Mouse (Mus musculus): Measurements from ENCODE around the gene Fgfr2. TPM values are rescaled to one million over a fixed set of nuclear protein-coding genes. Genes with fewer than 3 reads are reported as not detected.

The Fgfr2 gene
- total RNA-seq, 2 experiments from 2014 or later: 47.6 to 49.5 TPM

DNA sequence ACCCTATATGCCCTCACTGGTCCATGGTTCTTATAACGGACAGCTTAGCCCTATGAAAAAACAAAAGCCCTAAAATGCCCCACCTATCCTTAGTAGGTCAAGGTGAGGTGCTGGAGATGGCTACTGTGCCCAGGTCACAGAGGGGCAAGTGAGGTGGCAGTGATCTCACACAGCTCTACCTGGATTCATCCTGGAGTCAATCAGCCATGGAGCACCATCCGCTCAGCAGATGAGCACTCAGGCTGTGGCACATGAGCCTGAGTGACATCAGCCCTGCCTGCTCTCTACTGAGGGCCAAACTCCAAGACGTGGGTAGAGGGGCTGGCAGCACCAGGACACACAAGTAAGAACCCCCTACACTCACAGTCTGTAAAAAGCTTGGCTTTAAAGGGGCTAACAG lies 121.8 kb downstream of the Fgfr2 start:
- peak overlapping the region; percentile 83 for H3K27ac ChIP-seq
- TF ChIP-seq CTCF (conservative IDR thresholded peaks at IDR 0.05): no peak
- H3K4me3 ChIP-seq: no peak overlapping the region
- DNase-seq (ENCODE audit: low spot score in 2 of 2): no peak

DNA sequence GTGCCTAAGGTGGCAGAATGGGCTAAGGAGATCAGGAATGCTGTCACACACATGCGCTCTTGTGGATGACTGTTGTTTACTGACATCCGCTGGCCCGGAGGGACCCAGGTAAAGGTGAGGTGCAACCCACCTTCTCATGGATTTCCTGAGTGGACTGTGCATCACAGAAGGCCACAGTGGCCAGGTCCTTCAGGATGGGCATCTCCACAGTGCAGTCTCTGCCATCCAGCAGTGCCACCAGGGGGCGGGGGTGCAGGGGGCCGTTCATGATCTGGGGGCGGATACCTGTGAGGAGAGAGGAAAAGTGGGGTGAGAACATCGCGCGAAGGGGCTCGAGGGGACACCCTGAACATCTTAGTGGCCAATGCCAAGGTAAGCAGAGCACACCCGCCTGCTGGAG lies 124.1 kb downstream of the Fgfr2 start:
- DNase-seq (ENCODE audit: low spot score in 2 of 2): no peak
- Histone ChIP-seq H3K27ac (no peak overlapping the region), H3K4me3 (no peak overlapping the region)
- no peak for TF ChIP-seq CTCF (conservative IDR thresholded peaks at IDR 0.05)

DNA sequence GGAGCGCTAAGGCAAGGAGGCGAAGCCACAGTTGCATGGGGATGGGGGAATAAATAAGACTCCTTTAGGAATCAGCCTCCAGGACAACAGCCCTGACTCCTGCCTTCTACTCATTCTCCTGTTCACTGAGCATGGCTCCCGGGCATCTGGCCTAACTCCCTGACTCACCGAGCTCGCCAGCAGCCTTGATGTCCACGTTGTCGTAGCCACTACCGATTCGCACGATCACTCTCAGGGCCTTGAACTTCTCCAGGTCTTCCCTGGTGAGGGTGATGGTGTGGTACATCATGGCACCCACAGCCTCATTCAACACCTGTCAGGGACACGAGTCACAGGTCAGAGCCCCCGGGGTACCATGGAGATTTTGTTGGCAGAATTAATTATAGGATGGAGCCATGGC lies 124.5 kb downstream of the Fgfr2 start:
- Histone ChIP-seq H3K4me3 (no peak overlapping the region), H3K27ac (no peak overlapping the region)
- no peak for TF ChIP-seq CTCF (conservative IDR thresholded peaks at IDR 0.05)
- no peak for DNase-seq (ENCODE audit: low spot score in 2 of 2)

DNA sequence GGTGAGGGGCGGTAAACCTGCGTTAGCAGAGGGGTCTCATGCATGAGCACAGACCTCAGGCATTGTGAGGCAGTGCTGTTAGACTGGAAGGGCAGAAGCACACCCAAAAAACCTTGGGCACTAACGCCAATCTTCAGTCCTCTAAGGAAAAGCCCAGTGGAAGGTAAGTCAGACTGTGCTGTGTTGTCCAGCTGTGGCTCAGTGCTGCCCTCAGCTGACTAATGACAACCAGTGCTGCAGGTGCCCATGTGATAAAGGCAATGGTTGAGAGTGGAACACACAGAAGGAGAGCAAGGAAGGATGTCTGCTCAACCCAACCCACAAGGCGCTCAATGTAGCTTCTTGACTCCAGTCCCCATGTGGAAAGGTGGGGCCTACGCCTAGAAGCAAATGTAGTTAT lies 126.8 kb downstream of the Fgfr2 start:
- Histone ChIP-seq H3K4me3 (no peak overlapping the region), H3K27ac (peak overlapping the region; percentile 61)
- peak; percentile 78 for TF ChIP-seq CTCF (conservative IDR thresholded peaks at IDR 0.05)
- no peak for DNase-seq (ENCODE audit: low spot score in 2 of 2)

DNA sequence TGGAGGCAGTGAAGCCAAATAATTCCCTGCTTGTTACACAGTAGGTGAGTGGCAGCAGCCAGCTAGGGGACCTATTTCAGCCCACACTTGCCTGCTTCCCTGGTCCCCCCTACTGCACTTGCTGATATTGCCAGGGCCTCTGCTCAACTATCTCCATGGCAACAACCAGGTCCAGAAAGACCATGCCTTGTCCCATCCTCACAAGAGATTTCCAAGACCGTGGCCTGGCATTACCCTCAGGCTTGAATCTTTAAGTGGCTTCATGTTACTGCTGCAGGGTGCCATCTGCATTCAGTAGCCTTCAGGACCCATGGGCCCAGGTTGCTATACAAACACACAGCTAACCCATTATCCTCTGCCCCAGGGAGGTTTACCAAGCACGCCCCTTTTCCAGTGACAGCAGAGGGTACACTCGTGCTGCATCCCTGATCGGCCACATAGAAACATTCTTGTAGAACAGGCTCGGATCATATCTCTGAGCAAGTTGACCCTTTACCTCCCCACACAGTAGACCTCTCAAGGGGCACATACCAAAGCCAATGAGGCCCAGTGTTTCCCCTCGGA lies 128.4 kb downstream of the Fgfr2 start:
- Histone ChIP-seq H3K4me3 (no peak overlapping the region), H3K27ac (peak overlapping the region; percentile 61; the same call in 1 of the 2 replicates)
- no peak for DNase-seq (ENCODE audit: low spot score in 2 of 2)
- no peak for TF ChIP-seq CTCF (conservative IDR thresholded peaks at IDR 0.05)

DNA sequence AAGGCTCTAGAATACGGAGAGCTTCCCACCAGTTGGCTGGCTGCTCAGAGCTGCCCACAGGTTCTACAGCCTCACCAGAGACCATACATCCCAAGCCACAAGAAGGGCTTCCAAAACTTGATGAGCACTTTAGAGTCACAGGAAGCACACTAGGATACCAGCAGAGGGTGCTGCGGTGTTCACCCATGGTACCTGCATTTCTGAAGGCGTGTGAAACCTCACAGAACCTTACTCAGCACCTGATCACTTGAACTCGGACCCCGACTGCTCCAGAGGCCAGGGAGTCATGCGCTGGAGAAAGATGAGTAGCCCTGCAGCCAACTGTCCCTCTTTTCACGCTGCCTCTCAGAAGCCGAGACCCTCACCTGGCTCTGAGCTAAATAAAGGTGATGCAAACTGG lies 129.0 kb downstream of the Fgfr2 start:
- no peak for DNase-seq (ENCODE audit: low spot score in 2 of 2)
- Histone ChIP-seq H3K27ac (no peak overlapping the region), H3K4me3 (no peak overlapping the region)
- peak; percentile 66 for TF ChIP-seq CTCF (conservative IDR thresholded peaks at IDR 0.05)

DNA sequence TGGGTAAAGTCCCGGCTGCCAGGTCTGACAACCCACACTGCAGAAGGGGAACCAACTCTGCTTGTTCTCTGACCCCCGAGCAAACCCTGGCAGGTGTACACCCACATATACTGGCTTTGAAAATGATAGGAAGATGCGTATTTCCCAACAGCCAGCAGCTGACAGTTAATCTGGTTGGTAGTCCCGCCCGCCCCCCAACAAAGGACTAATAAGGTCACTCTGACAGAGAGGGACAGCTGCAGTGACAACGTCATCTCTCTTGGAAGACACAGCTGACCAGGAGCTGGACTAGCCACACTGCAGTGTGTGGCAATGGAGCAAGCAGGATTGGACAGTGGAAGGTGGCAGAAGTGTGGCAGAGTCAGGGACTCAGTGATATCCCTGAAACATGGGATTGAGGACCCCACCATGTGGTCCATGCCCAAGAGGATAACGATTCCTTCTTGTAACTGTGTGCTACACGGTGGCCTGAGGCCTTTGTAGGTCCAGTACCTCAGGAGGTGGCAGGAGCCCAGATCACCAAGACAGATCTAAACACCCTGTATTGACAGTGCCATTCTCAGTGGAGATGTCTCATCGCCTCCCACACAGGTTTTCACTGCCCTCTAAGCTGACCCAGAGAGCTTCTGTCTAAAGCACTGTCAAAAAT lies 130.1 kb downstream of the Fgfr2 start:
- TF ChIP-seq CTCF (conservative IDR thresholded peaks at IDR 0.05): no peak
- Histone ChIP-seq H3K27ac (no peak overlapping the region), H3K4me3 (no peak overlapping the region)
- DNase-seq (ENCODE audit: low spot score in 2 of 2): no peak

DNA sequence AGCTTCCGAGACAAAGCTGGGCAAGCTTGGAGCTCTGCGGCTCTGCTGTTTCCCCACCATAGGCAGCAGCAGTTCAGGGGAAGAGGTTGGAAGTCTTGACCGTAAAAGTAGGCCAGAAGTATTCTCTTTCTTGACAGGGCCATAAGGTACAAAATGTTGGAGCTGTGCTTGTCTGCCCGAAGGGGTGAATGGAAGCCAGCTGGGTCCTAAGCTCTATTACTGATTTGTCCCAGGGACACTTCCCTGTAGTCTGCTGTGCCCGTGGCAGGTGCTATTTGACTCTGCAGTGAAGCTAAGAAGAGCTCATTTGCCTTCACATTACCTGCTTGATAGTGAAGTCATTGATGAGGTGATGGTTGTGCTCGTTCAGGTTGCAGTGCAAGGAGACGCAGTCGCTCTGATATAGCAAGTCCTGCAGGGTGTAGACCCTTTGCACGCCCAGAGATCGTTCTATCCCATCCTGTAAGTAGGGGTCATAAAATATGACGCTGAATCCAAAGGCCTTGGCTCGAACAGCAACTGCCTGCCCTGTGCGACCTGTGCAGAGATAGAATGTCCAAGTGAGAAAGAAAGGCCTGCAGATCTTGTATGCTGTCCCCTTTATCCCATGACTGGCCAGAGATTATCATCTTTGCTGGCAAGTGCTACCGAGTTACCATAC lies 131.8 kb downstream of the Fgfr2 start:
- no peak for TF ChIP-seq CTCF (conservative IDR thresholded peaks at IDR 0.05)
- Histone ChIP-seq H3K27ac (no peak overlapping the region), H3K4me3 (no peak overlapping the region)
- DNase-seq (ENCODE audit: low spot score in 2 of 2): no peak

DNA sequence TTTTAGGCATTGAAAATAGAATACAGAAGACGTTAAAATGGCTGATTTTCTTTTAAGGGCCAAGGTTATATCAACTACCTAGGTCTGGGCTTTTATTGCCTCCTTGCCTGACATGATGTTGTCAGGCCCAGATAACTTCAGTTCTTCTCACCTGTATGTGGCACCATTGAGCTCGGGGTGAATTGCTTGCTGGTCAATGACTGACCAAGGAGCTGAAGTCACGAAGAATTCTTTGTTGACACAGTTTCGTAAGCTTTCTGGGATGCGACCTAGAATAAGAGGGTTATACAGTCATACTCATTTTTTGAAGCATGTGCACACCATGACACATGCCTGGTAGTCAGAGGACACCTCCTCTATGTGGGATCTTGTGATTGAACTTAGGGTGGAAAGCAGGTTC lies 133.3 kb downstream of the Fgfr2 start:
- no peak for DNase-seq (ENCODE audit: low spot score in 2 of 2)
- no peak for TF ChIP-seq CTCF (conservative IDR thresholded peaks at IDR 0.05)
- no peak overlapping the region for H3K4me3 ChIP-seq

DNA sequence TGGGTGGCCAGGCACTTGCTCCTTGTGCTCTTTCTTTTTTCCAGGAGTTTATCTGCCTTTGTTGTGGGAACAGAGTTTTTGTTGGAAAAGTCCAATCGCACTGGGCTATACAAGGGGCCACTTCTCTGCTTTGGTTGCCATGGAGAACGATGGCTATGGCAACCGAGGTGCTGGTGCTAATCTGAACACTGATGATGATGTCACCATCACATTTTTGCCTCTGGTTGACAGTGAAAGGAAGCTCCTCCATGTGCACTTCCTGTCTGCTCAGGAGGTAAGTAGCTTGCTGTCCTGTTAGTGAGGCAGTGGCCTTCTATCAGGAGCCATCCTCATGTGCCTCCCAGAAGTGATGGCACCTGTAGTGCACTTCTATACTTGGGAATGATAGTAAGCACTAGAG lies 140.5 kb downstream of the Fgfr2 start:
- Histone ChIP-seq H3K27ac (no peak overlapping the region), H3K4me3 (no peak overlapping the region)
- no peak for TF ChIP-seq CTCF (conservative IDR thresholded peaks at IDR 0.05)
- DNase-seq (ENCODE audit: low spot score in 2 of 2): no peak

More for the DNA sequence above, 133.3 kb downstream of the Fgfr2 start:
- H3K27ac ChIP-seq: no peak overlapping the region

DNA sequence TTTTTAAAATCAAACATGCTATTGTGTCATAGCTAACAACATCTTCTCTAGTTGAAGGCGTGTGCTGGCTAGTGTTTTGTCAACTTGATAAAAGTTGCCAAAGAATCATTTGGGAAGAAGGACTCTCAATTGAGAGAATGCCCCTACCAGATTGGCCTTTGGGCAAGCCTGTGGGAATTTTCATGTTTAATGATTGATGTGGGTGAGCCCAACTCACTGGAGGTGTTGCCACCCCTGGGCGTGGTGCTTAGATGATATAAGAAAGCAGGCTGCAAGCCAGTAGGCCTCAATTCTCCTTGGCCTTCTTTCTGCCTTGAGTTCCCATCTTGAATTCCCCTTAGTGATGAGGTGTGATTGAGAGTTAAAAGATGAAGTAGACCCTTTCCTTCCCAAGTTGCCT lies 145.2 kb downstream of the Fgfr2 start:
- H3K4me3 ChIP-seq: no peak overlapping the region

DNA sequence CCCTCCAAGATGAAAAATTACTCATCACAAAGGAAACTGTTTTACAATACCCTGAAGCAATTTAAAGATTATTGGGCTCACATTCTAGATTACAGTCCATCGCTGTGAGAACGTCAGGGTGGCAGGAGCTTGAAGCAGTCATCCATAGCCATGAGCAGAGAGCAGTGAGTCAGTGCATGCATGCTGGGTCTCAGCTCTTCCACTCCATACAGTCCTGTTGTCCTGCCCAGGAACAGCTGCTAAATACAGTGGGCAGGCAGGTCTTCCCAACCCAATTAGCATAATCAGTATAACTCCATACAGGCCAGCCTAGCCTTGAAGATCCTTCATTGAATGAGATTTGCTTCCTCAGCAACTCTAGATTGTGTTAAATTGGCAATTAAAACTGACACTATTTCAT lies 147.1 kb downstream of the Fgfr2 start:
- no peak for TF ChIP-seq CTCF (conservative IDR thresholded peaks at IDR 0.05)
- DNase-seq (ENCODE audit: low spot score in 2 of 2): no peak
- Histone ChIP-seq H3K4me3 (no peak overlapping the region), H3K27ac (no peak overlapping the region)

More for the DNA sequence above, 145.2 kb downstream of the Fgfr2 start:
- H3K27ac ChIP-seq: no peak overlapping the region
- no peak for TF ChIP-seq CTCF (conservative IDR thresholded peaks at IDR 0.05)
- no peak for DNase-seq (ENCODE audit: low spot score in 2 of 2)

DNA sequence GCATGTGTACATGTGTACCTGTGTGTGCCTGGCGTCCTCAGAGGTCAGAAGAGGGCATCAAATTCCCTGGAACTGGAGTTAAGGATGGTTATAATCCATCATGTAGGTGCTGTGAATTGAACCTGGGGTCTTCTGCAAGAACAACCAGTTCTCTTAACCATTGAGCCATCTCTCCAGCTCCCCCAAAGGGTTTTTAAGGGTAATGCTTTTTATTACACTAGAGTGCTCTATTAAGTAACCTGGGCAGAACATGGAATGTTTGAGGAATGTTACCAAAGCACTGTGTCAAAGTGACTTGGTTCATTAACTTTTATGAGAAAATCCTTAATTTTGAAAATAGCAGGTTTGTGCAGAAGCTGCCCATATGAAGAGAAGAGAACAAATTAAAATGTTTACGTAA lies 151.1 kb downstream of the Fgfr2 start:
- Histone ChIP-seq H3K27ac (no peak overlapping the region), H3K4me3 (no peak overlapping the region)
- TF ChIP-seq CTCF (conservative IDR thresholded peaks at IDR 0.05): peak; percentile 54
- DNase-seq (ENCODE audit: low spot score in 2 of 2): no peak

DNA sequence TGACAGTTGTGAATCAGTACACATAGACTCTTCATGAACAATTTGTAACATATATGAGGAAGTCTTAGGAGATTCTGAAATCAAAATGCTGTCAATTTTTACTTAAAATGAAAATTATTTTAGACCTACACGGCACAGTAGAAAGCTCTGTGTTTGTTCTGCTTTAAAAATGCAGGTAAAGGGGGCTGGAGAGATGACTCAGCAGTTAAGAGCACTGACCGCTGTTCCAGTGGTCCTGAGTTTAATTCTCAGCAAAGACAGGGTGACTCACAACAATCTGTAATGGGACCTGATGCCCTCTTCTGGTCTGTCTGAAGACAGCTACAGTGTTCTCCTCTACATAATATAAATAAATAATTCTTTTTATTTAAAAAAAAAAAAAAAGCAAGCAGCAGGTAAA lies 157.4 kb downstream of the Fgfr2 start:
- TF ChIP-seq CTCF (conservative IDR thresholded peaks at IDR 0.05): peak; percentile 46
- no peak for DNase-seq (ENCODE audit: low spot score in 2 of 2)
- H3K4me3 ChIP-seq: no peak overlapping the region
- H3K27ac ChIP-seq: no peak overlapping the region
